Mouse (Mus musculus): ENCODE measurements at regions not wholly inside any gene's neighbourhood (a gene's known extent, or its start where the extent isn't known, plus 50 kb on each side); places are given as distances from the start of the nearest gene placed in this dataset.
A peak's percentile ranks its signal among the peaks of the same experiment; 100 is the strongest.

- no peak overlapping the region for H3K4me3 ChIP-seq (replicated peaks; ENCODE audit: low read length)
- peaks cover 8% of the 10 kb centered on the region; the same call in 1 of the 2 replicates for H3K4me1 ChIP-seq (replicated peaks; ENCODE audit: low read depth, low read length)
- peak; percentile 85; the same call in 1 of the 2 replicates for TF ChIP-seq NANOG (IDR thresholded peaks at IDR 0.05; ENCODE audit: borderline replicate concordance, low read length)
- no peak for TF ChIP-seq CTCF (conservative IDR thresholded peaks at IDR 0.05; ENCODE audit: low read length)
- peak; percentile 53 for TF ChIP-seq POU5F1 (IDR thresholded peaks at IDR 0.05; ENCODE audit: borderline replicate concordance, low read length)
- no peaks in the 10 kb centered on the region for H3K27me3 ChIP-seq (ENCODE audit: insufficient read depth, low read length)
- no peaks in the 10 kb centered on the region for H3K36me3 ChIP-seq (ENCODE audit: insufficient read depth, low read length)
- H3K9me3 ChIP-seq (ENCODE audit: low read length): peaks cover 6% of the 10 kb centered on the region
Measured at GRCm38 (mm10) chr8:6973961-6974360, 1687.1 kb downstream of the Efnb2 start.

GRCm38 (mm10) chr8:6963006-6963799 lies 1697.8 kb downstream of the Efnb2 start:
- no peaks in the 10 kb centered on the region for H3K9me3 ChIP-seq (ENCODE audit: low read length)
- TF ChIP-seq NANOG (IDR thresholded peaks at IDR 0.05; ENCODE audit: borderline replicate concordance, low read length): no peak
- TF ChIP-seq POU5F1 (IDR thresholded peaks at IDR 0.05; ENCODE audit: borderline replicate concordance, low read length): no peak
- no peak for TF ChIP-seq CTCF (conservative IDR thresholded peaks at IDR 0.05; ENCODE audit: low read length)
- no peaks in the 10 kb centered on the region for H3K27me3 ChIP-seq (ENCODE audit: insufficient read depth, low read length)
- no peak overlapping the region for H3K4me3 ChIP-seq (replicated peaks; ENCODE audit: low read length)
- no peaks in the 10 kb centered on the region for H3K36me3 ChIP-seq (ENCODE audit: insufficient read depth, low read length)
- no peaks in the 10 kb centered on the region for H3K4me1 ChIP-seq (replicated peaks; ENCODE audit: low read depth, low read length)

GRCm38 (mm10) chr8:6958086-6958485 lies 1703.0 kb downstream of the Efnb2 start:
- Histone ChIP-seq H3K27me3 (ENCODE audit: insufficient read depth, low read length) (no peaks in the 10 kb centered on the region), H3K36me3 (ENCODE audit: insufficient read depth, low read length) (no peaks in the 10 kb centered on the region), H3K4me1 (replicated peaks; ENCODE audit: low read depth, low read length) (no peaks in the 10 kb centered on the region), H3K4me3 (replicated peaks; ENCODE audit: low read length) (no peak overlapping the region), H3K9me3 (ENCODE audit: low read length) (no peaks in the 10 kb centered on the region)
- TF ChIP-seq POU5F1 (IDR thresholded peaks at IDR 0.05; ENCODE audit: borderline replicate concordance, low read length) (no peak), NANOG (IDR thresholded peaks at IDR 0.05; ENCODE audit: borderline replicate concordance, low read length) (no peak), CTCF (conservative IDR thresholded peaks at IDR 0.05; ENCODE audit: low read length) (no peak)

- no peaks in the 10 kb centered on the region for H3K4me1 ChIP-seq (replicated peaks; ENCODE audit: low read depth, low read length)
- TF ChIP-seq POU5F1 (IDR thresholded peaks at IDR 0.05; ENCODE audit: borderline replicate concordance, low read length) (no peak), NANOG (IDR thresholded peaks at IDR 0.05; ENCODE audit: borderline replicate concordance, low read length) (no peak), CTCF (conservative IDR thresholded peaks at IDR 0.05; ENCODE audit: low read length) (no peak)
Measured at GRCm38 (mm10) chr8:6954251-6954650, 1706.8 kb downstream of the Efnb2 start.

GRCm38 (mm10) chr8:6922467-6922866 lies 1738.6 kb downstream of the Efnb2 start:
- no peak for TF ChIP-seq CTCF (conservative IDR thresholded peaks at IDR 0.05; ENCODE audit: low read length)
- no peak for TF ChIP-seq NANOG (IDR thresholded peaks at IDR 0.05; ENCODE audit: borderline replicate concordance, low read length)
- no peak for TF ChIP-seq POU5F1 (IDR thresholded peaks at IDR 0.05; ENCODE audit: borderline replicate concordance, low read length)
- no peaks in the 10 kb centered on the region for H3K27me3 ChIP-seq (ENCODE audit: insufficient read depth, low read length)

More at GRCm38 (mm10) chr8:6954251-6954650, 1706.8 kb downstream of the Efnb2 start:
- H3K36me3 ChIP-seq (ENCODE audit: insufficient read depth, low read length): no peaks in the 10 kb centered on the region
- H3K27me3 ChIP-seq (ENCODE audit: insufficient read depth, low read length): no peaks in the 10 kb centered on the region
- no peaks in the 10 kb centered on the region for H3K9me3 ChIP-seq (ENCODE audit: low read length)
- H3K4me3 ChIP-seq (replicated peaks; ENCODE audit: low read length): no peak overlapping the region

GRCm38 (mm10) chr8:6907682-6908081 lies 1753.4 kb downstream of the Efnb2 start:
- Histone ChIP-seq H3K27me3 (ENCODE audit: insufficient read depth, low read length) (no peaks in the 10 kb centered on the region), H3K4me3 (replicated peaks; ENCODE audit: low read length) (no peak overlapping the region), H3K4me1 (replicated peaks; ENCODE audit: low read depth, low read length) (no peaks in the 10 kb centered on the region), H3K36me3 (ENCODE audit: insufficient read depth, low read length) (no peaks in the 10 kb centered on the region), H3K9me3 (ENCODE audit: low read length) (peaks cover 17% of the 10 kb centered on the region)
- no peak for TF ChIP-seq CTCF (conservative IDR thresholded peaks at IDR 0.05; ENCODE audit: low read length)
- no peak for TF ChIP-seq POU5F1 (IDR thresholded peaks at IDR 0.05; ENCODE audit: borderline replicate concordance, low read length)
- TF ChIP-seq NANOG (IDR thresholded peaks at IDR 0.05; ENCODE audit: borderline replicate concordance, low read length): no peak

More at GRCm38 (mm10) chr8:6922467-6922866, 1738.6 kb downstream of the Efnb2 start:
- no peaks in the 10 kb centered on the region for H3K4me1 ChIP-seq (replicated peaks; ENCODE audit: low read depth, low read length)
- H3K9me3 ChIP-seq (ENCODE audit: low read length): no peaks in the 10 kb centered on the region
- no peaks in the 10 kb centered on the region for H3K36me3 ChIP-seq (ENCODE audit: insufficient read depth, low read length)
- no peak overlapping the region for H3K4me3 ChIP-seq (replicated peaks; ENCODE audit: low read length)

DNA sequence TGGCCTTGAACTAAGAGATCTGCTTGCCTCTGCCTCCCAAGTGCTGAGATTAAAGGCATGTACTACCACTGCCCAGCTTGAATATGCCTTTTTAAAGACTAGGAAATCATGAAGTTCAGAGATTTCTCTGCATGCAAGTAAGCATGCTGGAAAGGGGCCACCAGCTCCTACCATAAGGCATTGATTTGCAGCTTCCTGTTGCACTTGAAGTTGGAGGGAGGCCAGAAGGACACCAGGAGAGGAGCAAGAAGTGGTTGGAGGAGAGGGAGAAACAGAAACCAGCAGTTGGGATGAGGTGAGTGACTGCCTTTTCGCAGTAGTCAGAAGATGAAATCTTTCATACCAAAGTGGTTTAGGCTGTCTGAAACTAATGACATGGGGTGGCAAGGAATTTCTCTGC lies 1769.6 kb downstream of the Efnb2 start:
- H3K27me3 ChIP-seq (ENCODE audit: insufficient read depth, low read length): no peaks in the 10 kb centered on the region
- no peaks in the 10 kb centered on the region for H3K4me1 ChIP-seq (replicated peaks; ENCODE audit: low read depth, low read length)
- H3K36me3 ChIP-seq (ENCODE audit: insufficient read depth, low read length): no peaks in the 10 kb centered on the region
- no peak overlapping the region for H3K4me3 ChIP-seq (replicated peaks; ENCODE audit: low read length)
- TF ChIP-seq POU5F1 (IDR thresholded peaks at IDR 0.05; ENCODE audit: borderline replicate concordance, low read length) (no peak), NANOG (IDR thresholded peaks at IDR 0.05; ENCODE audit: borderline replicate concordance, low read length) (no peak), CTCF (conservative IDR thresholded peaks at IDR 0.05; ENCODE audit: low read length) (no peak)
- no peaks in the 10 kb centered on the region for H3K9me3 ChIP-seq (ENCODE audit: low read length)

- TF ChIP-seq CTCF (conservative IDR thresholded peaks at IDR 0.05; ENCODE audit: low read length) (no peak), NANOG (IDR thresholded peaks at IDR 0.05; ENCODE audit: borderline replicate concordance, low read length) (no peak), POU5F1 (IDR thresholded peaks at IDR 0.05; ENCODE audit: borderline replicate concordance, low read length) (no peak)
- Histone ChIP-seq H3K36me3 (ENCODE audit: insufficient read depth, low read length) (no peaks in the 10 kb centered on the region), H3K4me3 (replicated peaks; ENCODE audit: low read length) (no peak overlapping the region), H3K27me3 (ENCODE audit: insufficient read depth, low read length) (no peaks in the 10 kb centered on the region), H3K4me1 (replicated peaks; ENCODE audit: low read depth, low read length) (no peaks in the 10 kb centered on the region), H3K9me3 (ENCODE audit: low read length) (no peaks in the 10 kb centered on the region)
Measured at GRCm38 (mm10) chr8:6886779-6887402, 1774.2 kb downstream of the Efnb2 start.

All from E14TG2a.4 (cell line).